Comparison of ENCODE assay signal across 35 mouse cellular contexts in genomic region chr1:132206828-132207227, GRCm38 (mm10). TPM values are rescaled to one million over a fixed set of nuclear protein-coding genes. Genes with fewer than 3 reads are reported as not detected.
DNase-seq lines count a peak whose midpoint lies in the region; ATAC-seq and TF ChIP-seq lines count a peak whose summit lies in the region.
"Had no signal": no experiment of that assay in that cellular context is flagged by ENCODE, and none has a peak within 500 bp of the region (broad histone marks: within the 10 kb centered on the region; RNA-seq: fewer than 3 reads in every experiment).

No protein-coding gene starts in this region.

- no peak overlapping the region for H3K9ac ChIP-seq in forebrain, embryonic 13.5 days
- H3K9ac ChIP-seq in neural tube, embryonic 15.5 days (replicated peaks), result no peak overlapping the region
- H3K9ac ChIP-seq in midbrain, embryonic 13.5 days (replicated peaks), result no peak overlapping the region
- no peak overlapping the region for H3K9ac ChIP-seq in intestine, postnatal 0 days (ENCODE audit: low read depth, low read length)
- H3K9ac ChIP-seq: embryonic facial prominence, embryonic 12.5 days; limb, embryonic 12.5 days; liver, embryonic 15.5 days; lung, embryonic 14.5 days; midbrain, embryonic 12.5 days; neural tube, embryonic 13.5 days had no signal

- peaks cover 54% of the 10 kb centered on the region for H3K27me3 ChIP-seq in forebrain, embryonic 10.5 days (ENCODE audit: poor library complexity, severe bottlenecking)
- peaks cover 4% of the 10 kb centered on the region; the same call in 1 of the 2 replicates for H3K27me3 ChIP-seq in forebrain, embryonic 13.5 days
- 0 out of 2 replicates have a peak, but pooled peaks cover 3% of the 10 kb centered on the region for H3K27me3 ChIP-seq in neural tube, embryonic 15.5 days (replicated peaks)
- H3K27me3 ChIP-seq in midbrain, embryonic 13.5 days, result no peaks in the 10 kb centered on the region
- peaks cover 21% of the 10 kb centered on the region for H3K27me3 ChIP-seq in intestine, postnatal 0 days (replicated peaks; ENCODE audit: control insufficient read depth, insufficient read depth, low read length)
- H3K27me3 ChIP-seq: neural tube, embryonic 13.5 days had no signal

- no peak for ATAC-seq in forebrain, embryonic 13.5 days
- ATAC-seq in neural tube, embryonic 15.5 days (ENCODE audit: low FRiP score), result no peak
- ATAC-seq in midbrain, embryonic 13.5 days, result no peak
- ATAC-seq in intestine, postnatal 0 days, result no peak
- ATAC-seq: forebrain, embryonic 16.5 days had no signal

- H3K36me3 ChIP-seq in forebrain, embryonic 10.5 days (replicated peaks), result peaks cover 12% of the 10 kb centered on the region
- H3K36me3 ChIP-seq in forebrain, embryonic 13.5 days (ENCODE audit: poor library complexity, severe bottlenecking), result peaks cover 7% of the 10 kb centered on the region; the same call in 1 of the 2 replicates
- peaks cover 7% of the 10 kb centered on the region; the same call in 1 of the 2 replicates for H3K36me3 ChIP-seq in neural tube, embryonic 15.5 days
- peaks cover 16% of the 10 kb centered on the region for H3K36me3 ChIP-seq in midbrain, embryonic 13.5 days
- no peaks in the 10 kb centered on the region for H3K36me3 ChIP-seq in intestine, postnatal 0 days (ENCODE audit: control insufficient read depth, insufficient read depth)
- H3K36me3 ChIP-seq: embryonic facial prominence, embryonic 12.5 days; hindbrain, embryonic 10.5 days; limb, embryonic 12.5 days; liver, embryonic 15.5 days had no signal

- TF ChIP-seq CTCF in intestine, postnatal 0 days (IDR thresholded peaks at IDR 0.05; ENCODE audit: low read depth), result no peak

- no peak for DNase-seq in forebrain, embryonic 10.5 days (ENCODE audit: extremely low spot score, low spot score)
- DNase-seq in neural tube, embryonic 10.5 days (ENCODE audit: extremely low spot score, low spot score), result peak; percentile 12
- DNase-seq in embryo, embryonic 11 days, result no peak
- DNase-seq in MN1 (ENCODE audit: low spot score), result no peak
- DNase-seq: B cell, adult 2 months; cerebellum, adult 8-10 months; cerebellum, postnatal 36 days; gastrocnemius, adult 2 months; heart, adult 2 months; heart, postnatal 14 days; kidney, adult 11 months; kidney, postnatal 14 days; lung, embryonic 14.5 days; right cerebral cortex, postnatal 25 days; spleen, adult 18-20 months; thymus, adult 18-20 months; thymus, postnatal 25 days had no signal

- no peaks in the 10 kb centered on the region for H3K9me3 ChIP-seq in forebrain, embryonic 10.5 days
- no peaks in the 10 kb centered on the region for H3K9me3 ChIP-seq in forebrain, embryonic 13.5 days (replicated peaks)
- H3K9me3 ChIP-seq in neural tube, embryonic 15.5 days (replicated peaks), result no peaks in the 10 kb centered on the region
- no peaks in the 10 kb centered on the region for H3K9me3 ChIP-seq in midbrain, embryonic 13.5 days
- no peaks in the 10 kb centered on the region for H3K9me3 ChIP-seq in intestine, postnatal 0 days (ENCODE audit: control insufficient read depth)
- H3K9me3 ChIP-seq: embryonic facial prominence, embryonic 12.5 days; hindbrain, embryonic 10.5 days; limb, embryonic 12.5 days; liver, embryonic 15.5 days; midbrain, embryonic 12.5 days; neural tube, embryonic 13.5 days had no signal

- WGBS in forebrain, embryonic 10.5 days, result 89% methylated on average over 3 of the region's 3 CpGs
- WGBS in forebrain, embryonic 13.5 days, result 94% methylated on average over 3 of the region's 3 CpGs
- 73% methylated on average over 3 of the region's 3 CpGs for WGBS in neural tube, embryonic 15.5 days
- WGBS in midbrain, embryonic 13.5 days, result 86% methylated on average over 3 of the region's 3 CpGs
- WGBS in intestine, postnatal 0 days, result 85% methylated on average over 3 of the region's 3 CpGs

- no peak overlapping the region for H3K4me2 ChIP-seq in forebrain, embryonic 13.5 days
- no peak overlapping the region for H3K4me2 ChIP-seq in neural tube, embryonic 15.5 days
- H3K4me2 ChIP-seq in midbrain, embryonic 13.5 days (replicated peaks), result no peak overlapping the region
- H3K4me2 ChIP-seq in intestine, postnatal 0 days (replicated peaks; ENCODE audit: low read depth), result no peak overlapping the region
- H3K4me2 ChIP-seq: embryonic facial prominence, embryonic 12.5 days; limb, embryonic 12.5 days; liver, embryonic 15.5 days; lung, embryonic 14.5 days; midbrain, embryonic 12.5 days; neural tube, embryonic 13.5 days had no signal

- H3K27ac ChIP-seq in forebrain, embryonic 10.5 days, result 0 out of 2 replicates have a peak overlapping the region, but pooled peaks have one; percentile 30
- no peak overlapping the region for H3K27ac ChIP-seq in forebrain, embryonic 13.5 days
- no peak overlapping the region for H3K27ac ChIP-seq in neural tube, embryonic 15.5 days (replicated peaks)
- peak overlapping the region; percentile 20; the same call in 1 of the 2 replicates for H3K27ac ChIP-seq in midbrain, embryonic 13.5 days
- H3K27ac ChIP-seq in intestine, postnatal 0 days (ENCODE audit: low read depth, low read length), result no peak overlapping the region
- H3K27ac ChIP-seq: gastrocnemius, adult 2 months; heart, adult 2 months; hindbrain, embryonic 10.5 days; limb, embryonic 12.5 days; liver, embryonic 15.5 days; neural tube, embryonic 13.5 days had no signal

- peaks cover 87% of the 10 kb centered on the region for H3K4me1 ChIP-seq in forebrain, embryonic 10.5 days
- H3K4me1 ChIP-seq in forebrain, embryonic 13.5 days, result peaks cover 57% of the 10 kb centered on the region
- H3K4me1 ChIP-seq in neural tube, embryonic 15.5 days, result peaks cover 66% of the 10 kb centered on the region
- peaks cover 98% of the 10 kb centered on the region for H3K4me1 ChIP-seq in midbrain, embryonic 13.5 days (replicated peaks)
- H3K4me1 ChIP-seq in intestine, postnatal 0 days (replicated peaks; ENCODE audit: control insufficient read depth, insufficient read depth, low read length), result no peaks in the 10 kb centered on the region
- H3K4me1 ChIP-seq: liver, embryonic 15.5 days had no signal

- no peak overlapping the region for H3K4me3 ChIP-seq in forebrain, embryonic 10.5 days
- no peak overlapping the region for H3K4me3 ChIP-seq in forebrain, embryonic 13.5 days
- no peak overlapping the region for H3K4me3 ChIP-seq in neural tube, embryonic 15.5 days (replicated peaks)
- H3K4me3 ChIP-seq in midbrain, embryonic 13.5 days (replicated peaks), result no peak overlapping the region
- no peak overlapping the region for H3K4me3 ChIP-seq in intestine, postnatal 0 days (ENCODE audit: low read depth, low read length)
- H3K4me3 ChIP-seq: embryonic facial prominence, embryonic 12.5 days; gastrocnemius, adult 2 months; heart, adult 2 months; hindbrain, embryonic 10.5 days; left cerebral cortex, adult 2 months; limb, embryonic 12.5 days; liver, embryonic 15.5 days; midbrain, embryonic 12.5 days; myocyte; neural tube, embryonic 13.5 days had no signal

RNA-seq across cellular contexts. Expression of gene AC124108.1, which starts 15.6 kb away (rescaled TPM):
- polyA plus RNA-seq in forebrain, embryonic 10.5 days (2016; fragmentation: Nextera tagmentation; extraction: Ambion mirVana), result 1.8 and 3.3 TPM in 2 replicates
- 3.4 and 3.9 TPM in 2 replicates for polyA plus RNA-seq in forebrain, embryonic 13.5 days (2015; fragmentation: Nextera tagmentation; extraction: Ambion mirVana)
- 1.4 and 1.6 TPM in 2 replicates for polyA plus RNA-seq in neural tube, embryonic 15.5 days (2015; fragmentation: Nextera tagmentation; extraction: Ambion mirVana)
- polyA plus RNA-seq in midbrain, embryonic 13.5 days (2015; fragmentation: Nextera tagmentation; extraction: Ambion mirVana), result 5.6 and 6.1 TPM in 2 replicates
- not detected in 2 replicates for polyA plus RNA-seq in intestine, postnatal 0 days (2015; fragmentation: Nextera tagmentation; extraction: Ambion mirVana)
- polyA plus RNA-seq: heart, embryonic 14.5 days; liver, adult 2 months; liver, embryonic 15.5 days had no signal

RNA-seq across cellular contexts. Expression of gene Lemd1, which starts 15.6 kb away (rescaled TPM):
- 4.1 and 4.2 TPM in 2 replicates for polyA plus RNA-seq in forebrain, embryonic 10.5 days (2016; fragmentation: Nextera tagmentation; extraction: Ambion mirVana)
- 14.3 and 17.0 TPM in 2 replicates for polyA plus RNA-seq in forebrain, embryonic 13.5 days (2015; fragmentation: Nextera tagmentation; extraction: Ambion mirVana)
- polyA plus RNA-seq in neural tube, embryonic 15.5 days (2015; fragmentation: Nextera tagmentation; extraction: Ambion mirVana), result 16.9 and 17.6 TPM in 2 replicates
- 19.5 and 22.5 TPM in 2 replicates for polyA plus RNA-seq in midbrain, embryonic 13.5 days (2015; fragmentation: Nextera tagmentation; extraction: Ambion mirVana)
- polyA plus RNA-seq in intestine, postnatal 0 days (2015; fragmentation: Nextera tagmentation; extraction: Ambion mirVana), result 0.08 TPM in 1 of 2 replicates, not detected in the other
- polyA plus RNA-seq: heart, adult 2 months; heart, embryonic 14.5 days; liver, adult 2 months; liver, embryonic 15.5 days had no signal

RNA-seq across cellular contexts. Expression of gene Gm10188, which starts 22.7 kb away (rescaled TPM):
- polyA plus RNA-seq in forebrain, embryonic 10.5 days (2016; fragmentation: Nextera tagmentation; extraction: Ambion mirVana), result not detected in 2 replicates
- polyA plus RNA-seq in forebrain, embryonic 13.5 days (2015; fragmentation: Nextera tagmentation; extraction: Ambion mirVana), result 1.0 and 1.1 TPM in 2 replicates
- 0.50 and 0.59 TPM in 2 replicates for polyA plus RNA-seq in neural tube, embryonic 15.5 days (2015; fragmentation: Nextera tagmentation; extraction: Ambion mirVana)
- polyA plus RNA-seq in midbrain, embryonic 13.5 days (2015; fragmentation: Nextera tagmentation; extraction: Ambion mirVana), result 0.58 and 1.1 TPM in 2 replicates
- polyA plus RNA-seq in intestine, postnatal 0 days (2015; fragmentation: Nextera tagmentation; extraction: Ambion mirVana), result not detected in 2 replicates
- polyA plus RNA-seq: brain, embryonic 14.5 days; embryonic facial prominence, embryonic 12.5 days; heart, adult 2 months; heart, embryonic 14.5 days; kidney, embryonic 14.5 days; limb, embryonic 12.5 days; liver, adult 2 months; liver, embryonic 15.5 days; lung, embryonic 14.5 days; myocyte; neural tube, embryonic 13.5 days; stomach, embryonic 16.5 days had no signal

Comparison
In these comparisons a context has a peak if more than half of its experiments do, and no peak if none do; other contexts are left out.
1. H3K27ac ChIP-seq: peak in forebrain, embryonic 10.5 days (single experiment) and midbrain, embryonic 13.5 days (single experiment); none in forebrain, embryonic 13.5 days (single experiment), neural tube, embryonic 15.5 days (single experiment) and intestine, postnatal 0 days (single experiment).